Mouse (Mus musculus): ENCODE data around the gene Plk1.

GRCm38 (mm10) chr7:122206121-122206520 is 46.9 kb downstream of the Plk1 start:
- no peak for TF ChIP-seq NANOG (IDR thresholded peaks at IDR 0.05; ENCODE audit: borderline replicate concordance, low read length)
- TF ChIP-seq CTCF (conservative IDR thresholded peaks at IDR 0.05; ENCODE audit: low read length), result no peak
- TF ChIP-seq POU5F1 (IDR thresholded peaks at IDR 0.05; ENCODE audit: borderline replicate concordance, low read length), result no peak
